Mouse (Mus musculus) cortical plate, adult 2 months (tissue): ENCODE measurements at regions not wholly inside any gene's neighbourhood (a gene's known extent, or its start where the extent isn't known, plus 50 kb on each side); places are given as distances from the start of the nearest gene placed in this dataset.
A peak's percentile ranks its signal among the peaks of the same experiment; 100 is the strongest.

Experiments used
- H3K27ac ChIP-seq: fragments of 200-500 bp; 2 replicates; pipeline ENCODE4 v1.5.1; 2012; ENCODE audit warnings: low read length, control low read depth, inconsistent platforms; ENCODE audit not compliant: insufficient read depth
- H3K4me1 ChIP-seq: fragments of 200-500 bp; 2 replicates; pipeline ENCODE4 v1.6.1; 2011; ENCODE audit warnings: low read length; ENCODE audit not compliant: control insufficient read depth, insufficient read depth
- H3K4me3 ChIP-seq: fragments of 200-500 bp; 2 replicates; pipeline ENCODE4 v1.5.1; 2011; ENCODE audit warnings: mild to moderate bottlenecking, low read length, control low read depth; ENCODE audit not compliant: insufficient read depth
- CTCF ChIP-seq: fragments of 200-500 bp; IDR thresholded peaks from 2 replicates; pipeline ENCODE4 v1.5.1; 2011; ENCODE audit warnings: mild to moderate bottlenecking, control low read depth, low read length; ENCODE audit not compliant: insufficient read depth; ENCODE audit errors: extremely low read depth
- POLR2A ChIP-seq: fragments of 200-500 bp; IDR thresholded peaks from 2 replicates; pipeline ENCODE4 v1.6.1; 2011; ENCODE audit warnings: mild to moderate bottlenecking, low read length, control low read depth; ENCODE audit not compliant: insufficient read depth; ENCODE audit errors: extremely low read depth

GRCm38 (mm10) chr9:112839071-112839793, 603.5 kb upstream of the Arpp21 start:
- H3K4me1 ChIP-seq, result no peaks in the 10 kb centered on the region
- no peak for TF ChIP-seq POLR2A
- no peak for TF ChIP-seq CTCF
- no peak overlapping the region for H3K4me3 ChIP-seq
- no peak overlapping the region for H3K27ac ChIP-seq

- H3K4me1 ChIP-seq, result no peaks in the 10 kb centered on the region
- no peak overlapping the region for H3K4me3 ChIP-seq
- TF ChIP-seq POLR2A (no peak), CTCF (no peak)
- no peak overlapping the region for H3K27ac ChIP-seq
These were observed 601.8 kb upstream of the Arpp21 start for GRCm38 (mm10) chr9:112837563-112837962.

GRCm38 (mm10) chr9:112834441-112835245, 598.9 kb upstream of the Arpp21 start:
- Histone ChIP-seq H3K27ac (no peak overlapping the region), H3K4me1 (peaks cover 3% of the 10 kb centered on the region), H3K4me3 (no peak overlapping the region)
- TF ChIP-seq CTCF (no peak), POLR2A (no peak)

- Histone ChIP-seq H3K27ac (no peak overlapping the region), H3K4me1 (peaks cover 8% of the 10 kb centered on the region), H3K4me3 (no peak overlapping the region)
- TF ChIP-seq POLR2A, result no peak
- no peak for TF ChIP-seq CTCF
These were observed 595.4 kb upstream of the Arpp21 start for GRCm38 (mm10) chr9:112831102-112831501.

GRCm38 (mm10) chr9:112828602-112829001, 592.9 kb upstream of the Arpp21 start:
- peak overlapping the region; percentile 50; the same call in 1 of the 2 replicates for H3K27ac ChIP-seq
- no peak overlapping the region for H3K4me3 ChIP-seq
- H3K4me1 ChIP-seq, result peaks cover 8% of the 10 kb centered on the region
- TF ChIP-seq POLR2A (no peak), CTCF (no peak)

GRCm38 (mm10) chr9:112826592-112826991, 590.9 kb upstream of the Arpp21 start:
- no peak for TF ChIP-seq CTCF
- TF ChIP-seq POLR2A, result no peak
- H3K4me1 ChIP-seq, result peaks cover 9% of the 10 kb centered on the region
- H3K4me3 ChIP-seq, result no peak overlapping the region

GRCm38 (mm10) chr9:112821940-112822339, 586.2 kb upstream of the Arpp21 start:
- peaks cover 2% of the 10 kb centered on the region; the same call in 1 of the 2 replicates for H3K4me1 ChIP-seq
- H3K27ac ChIP-seq, result no peak overlapping the region; the same call in 1 of the 2 replicates
- no peak overlapping the region for H3K4me3 ChIP-seq
- TF ChIP-seq POLR2A, result no peak
- no peak for TF ChIP-seq CTCF

More at GRCm38 (mm10) chr9:112826592-112826991, 590.9 kb upstream of the Arpp21 start:
- peak overlapping the region; percentile 13; the same call in 1 of the 2 replicates for H3K27ac ChIP-seq

- Histone ChIP-seq H3K4me3 (no peak overlapping the region), H3K4me1 (no peaks in the 10 kb centered on the region), H3K27ac (no peak overlapping the region)
- TF ChIP-seq POLR2A (no peak), CTCF (0 out of 2 replicates have a peak, but pooled peaks have one; percentile 11)
These were observed 576.2 kb upstream of the Arpp21 start for GRCm38 (mm10) chr9:112811946-112812345.

- H3K27ac ChIP-seq, result no peak overlapping the region
- H3K4me3 ChIP-seq, result no peak overlapping the region
- peaks cover 2% of the 10 kb centered on the region for H3K4me1 ChIP-seq
- no peak for TF ChIP-seq POLR2A
- TF ChIP-seq CTCF, result no peak
These were observed 564.0 kb upstream of the Arpp21 start for GRCm38 (mm10) chr9:112799583-112800220.
